Mouse (Mus musculus) G1E (cell line): ENCODE results near the gene Ublcp1.

ENCODE experiments used
- CTCF ChIP-seq: IDR thresholded peaks from 2 replicates; pipeline ENCODE4 v1.5.1; 2012; ENCODE audit warnings: low read depth, low read length, inconsistent platforms, mixed read lengths
- GATA1 ChIP-seq: IDR thresholded peaks from 2 replicates; pipeline ENCODE4 v1.6.1; 2012; ENCODE audit warnings: borderline replicate concordance, low read length, inconsistent platforms, mixed read lengths
- POLR2AphosphoS5 ChIP-seq: IDR thresholded peaks from 2 replicates; pipeline ENCODE4 v1.6.1; 2012; ENCODE audit warnings: low read depth, low read length, inconsistent platforms; ENCODE audit not compliant: insufficient replicate concordance
- TAL1 ChIP-seq: conservative IDR thresholded peaks from 2 replicates; pipeline ENCODE4 v1.6.1; 2012; ENCODE audit warnings: low read depth, low read length, inconsistent platforms, mixed read lengths

DNA sequence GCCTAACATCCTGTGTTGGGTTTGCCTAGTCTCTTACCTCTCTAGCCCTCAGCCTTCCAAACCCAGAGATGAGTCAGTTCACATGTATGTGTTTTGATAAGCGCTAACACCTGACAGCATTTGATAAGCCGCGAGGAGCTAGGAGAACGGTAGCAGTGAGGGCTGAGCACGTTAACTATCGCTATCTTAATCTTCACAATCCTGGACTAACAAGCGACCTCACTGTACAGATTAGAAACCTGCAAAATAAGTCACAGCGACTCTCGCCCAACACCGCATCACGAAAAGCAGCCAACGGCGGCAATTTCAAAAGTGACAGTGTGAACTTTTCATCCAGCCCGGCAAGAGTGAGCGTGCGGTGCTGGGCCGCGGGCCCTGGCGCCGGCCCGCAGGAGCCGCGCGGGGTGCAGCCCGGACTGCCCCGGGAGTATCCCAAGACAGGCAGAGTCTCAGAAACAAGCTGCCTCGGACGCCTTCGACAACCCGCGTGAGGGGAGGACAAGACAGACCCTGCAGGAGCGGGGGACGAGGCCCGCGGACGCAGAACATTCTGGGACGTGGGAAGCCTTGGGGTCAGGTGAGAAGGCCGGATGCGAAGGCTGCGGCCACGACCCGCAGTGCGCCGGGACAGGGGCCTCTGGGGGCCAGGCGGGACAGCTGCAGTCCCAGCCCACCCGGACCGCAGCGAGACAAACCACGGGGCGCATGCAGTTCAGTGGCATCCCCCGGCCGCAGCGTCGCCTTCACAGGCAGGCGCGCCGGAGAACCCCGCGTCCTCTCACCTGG, 459 bp downstream of the Ublcp1 start:
- no peak for TF ChIP-seq CTCF
- peak; percentile 85 for TF ChIP-seq TAL1
- TF ChIP-seq GATA1 = no peak
- no peak for TF ChIP-seq POLR2AphosphoS5
